Mouse (Mus musculus): ENCODE data around the gene Noc3l. TPM values are rescaled to one million over a fixed set of nuclear protein-coding genes. Genes with fewer than 3 reads are reported as not detected.

Gene Noc3l
- polyA plus RNA-seq, 1 experiment from 2014 or later: 11.6 TPM

- ATAC-seq (ENCODE audit: insufficient read depth, low FRiP score, low TSS enrichment) (no peak), DNase-seq (ENCODE audit: low spot score) (no peak)
- Histone ChIP-seq H3K9me3 (ENCODE audit: control insufficient read depth, low read length) (no peaks in the 10 kb centered on the region), H3K4me2 (ENCODE audit: low read depth) (no peak overlapping the region), H3K9ac (ENCODE audit: low read length) (no peak overlapping the region), H3K4me3 (ENCODE audit: low read depth, low read length) (no peak overlapping the region), H3K4me1 (ENCODE audit: control insufficient read depth, insufficient read depth, low read length) (no peaks in the 10 kb centered on the region), H3K27me3 (ENCODE audit: control insufficient read depth, insufficient read depth, low read length) (no peaks in the 10 kb centered on the region), H3K27ac (ENCODE audit: low read depth, low read length) (no peak overlapping the region), H3K36me3 (ENCODE audit: control insufficient read depth, insufficient read depth, low read length) (no peaks in the 10 kb centered on the region)
- 68% methylated on average over 6 of the region's 6 CpGs for WGBS
These were observed 72.5 kb downstream of the Noc3l start for GRCm38 (mm10) chr19:38746492-38747014.

DNA sequence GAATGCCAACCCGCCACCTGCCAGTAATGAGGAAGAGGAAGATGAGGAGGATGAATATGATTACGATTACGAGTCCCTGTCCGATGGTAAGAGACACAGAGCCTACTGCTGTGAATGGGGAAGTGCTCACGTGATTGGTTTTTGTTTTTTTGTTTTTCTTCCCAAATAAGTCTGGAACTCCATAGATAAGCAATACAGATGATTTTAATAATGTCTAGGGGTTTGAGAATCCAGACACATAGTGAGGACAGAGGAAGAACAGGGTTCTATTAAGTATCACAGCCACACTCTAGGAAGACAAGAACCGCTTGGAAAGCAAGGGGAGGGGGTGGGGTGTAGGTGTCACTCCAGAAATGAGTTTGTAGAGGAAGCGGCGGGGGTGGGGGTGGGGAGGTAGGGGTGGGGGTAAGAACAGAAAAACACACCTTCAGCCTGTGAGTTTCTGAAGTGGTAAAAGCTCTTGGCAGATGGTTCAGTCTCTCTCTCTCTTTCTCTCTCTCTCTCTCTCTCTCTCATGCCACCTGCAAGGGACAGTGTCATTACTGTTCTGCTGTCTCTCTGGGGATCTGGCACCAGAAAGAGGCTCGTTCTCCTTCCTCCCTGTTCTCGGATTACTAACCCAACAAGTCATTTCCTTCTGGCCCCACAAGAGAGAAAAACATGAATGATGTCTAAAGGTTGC, 73.1 kb downstream of the Noc3l start:
- Histone ChIP-seq H3K27ac (ENCODE audit: low read depth, low read length) (no peak overlapping the region), H3K4me3 (ENCODE audit: low read depth, low read length) (no peak overlapping the region), H3K4me2 (ENCODE audit: low read depth) (no peak overlapping the region), H3K27me3 (ENCODE audit: control insufficient read depth, insufficient read depth, low read length) (no peaks in the 10 kb centered on the region), H3K36me3 (ENCODE audit: control insufficient read depth, insufficient read depth, low read length) (no peaks in the 10 kb centered on the region), H3K9me3 (ENCODE audit: control insufficient read depth, low read length) (no peaks in the 10 kb centered on the region), H3K9ac (ENCODE audit: low read length) (no peak overlapping the region), H3K4me1 (ENCODE audit: control insufficient read depth, insufficient read depth, low read length) (no peaks in the 10 kb centered on the region)
- ATAC-seq (ENCODE audit: insufficient read depth, low FRiP score, low TSS enrichment) (no peak), DNase-seq (ENCODE audit: low spot score) (no peak)
- 66% methylated on average over 10 of the region's 10 CpGs for WGBS

GRCm38 (mm10) chr19:38744546-38744945, 74.5 kb downstream of the Noc3l start:
- Histone ChIP-seq H3K4me3 (ENCODE audit: low read depth, low read length) (no peak overlapping the region), H3K9me3 (ENCODE audit: control insufficient read depth, low read length) (no peaks in the 10 kb centered on the region), H3K4me2 (ENCODE audit: low read depth) (no peak overlapping the region), H3K36me3 (ENCODE audit: control insufficient read depth, insufficient read depth, low read length) (no peaks in the 10 kb centered on the region), H3K9ac (ENCODE audit: low read length) (no peak overlapping the region), H3K27me3 (ENCODE audit: control insufficient read depth, insufficient read depth, low read length) (no peaks in the 10 kb centered on the region), H3K4me1 (ENCODE audit: control insufficient read depth, insufficient read depth, low read length) (no peaks in the 10 kb centered on the region), H3K27ac (ENCODE audit: low read depth, low read length) (no peak overlapping the region)
- 76% methylated on average over 8 of the region's 8 CpGs for WGBS
- DNase-seq (ENCODE audit: low spot score): no peak
- no peak for ATAC-seq (ENCODE audit: insufficient read depth, low FRiP score, low TSS enrichment)

Other genes starting within 250 kb of the Noc3l start
- 3.4 and 3.8 TPM in 2 replicates for gene Tbc1d12, start 17.3 kb upstream of the Noc3l start, polyA plus RNA-seq (2014; fragmentation: Nextera tagmentation; extraction: Ambion mirVana)
- gene Hells, start 111.7 kb upstream of the Noc3l start, polyA plus RNA-seq (2014; fragmentation: Nextera tagmentation; extraction: Ambion mirVana): 72.7 and 74.7 TPM in 2 replicates
- gene Cyp2c55, start 187.8 kb upstream of the Noc3l start, polyA plus RNA-seq (2014; fragmentation: Nextera tagmentation; extraction: Ambion mirVana): not detected in 2 replicates
- gene Cyp2c65, start 241.8 kb upstream of the Noc3l start, polyA plus RNA-seq (2014; fragmentation: Nextera tagmentation; extraction: Ambion mirVana): not detected in 2 replicates